Mouse (Mus musculus) CD4-positive, CD25-positive, alpha-beta regulatory T cell, adult 4 months (primary cell): ENCODE measurements around the gene Kctd21. TPM values are rescaled to one million over a fixed set of nuclear protein-coding genes. Genes with fewer than 3 reads are reported as not detected.

ENCODE experiments used
- ATAC-seq: one replicate; pipeline ENCODE4 v1.8.0; 2017
- polyA plus RNA-seq, 2 experiments: library from polyadenylated mRNA; unstranded; fragments of 100-300 nt; shearing (Covaris generic); gene quantifications; one replicate each; pipeline ENCODE4 v1.2.1; 2017

Gene Kctd21
- polyA plus RNA-seq, 2 experiments from 2014 or later, result 1.7 to 3.1 TPM

GRCm38 (mm10) chr7:97348836-97349235 lies 16.7 kb downstream of the Kctd21 start:
- no peak for ATAC-seq

DNA sequence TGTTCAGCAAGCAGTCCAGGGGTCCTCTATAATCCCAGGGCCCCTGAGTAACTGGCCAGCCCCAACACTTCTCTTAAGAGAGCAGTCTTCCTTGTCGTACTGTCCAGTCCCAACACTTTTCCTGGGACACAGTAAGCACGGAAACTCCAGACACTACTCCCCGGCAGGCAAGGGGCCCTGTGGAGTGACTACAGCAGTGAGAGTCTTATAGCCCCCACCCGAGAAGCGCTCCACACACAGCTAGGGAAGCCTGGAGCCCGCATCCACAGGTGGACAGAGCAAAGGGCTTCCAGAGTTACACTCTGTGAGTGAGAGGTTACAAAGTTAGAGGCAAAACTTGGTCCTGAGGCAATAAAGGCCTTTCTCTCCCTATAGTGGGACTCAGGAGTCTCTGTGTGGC lies 17.3 kb downstream of the Kctd21 start:
- no peak for ATAC-seq

DNA sequence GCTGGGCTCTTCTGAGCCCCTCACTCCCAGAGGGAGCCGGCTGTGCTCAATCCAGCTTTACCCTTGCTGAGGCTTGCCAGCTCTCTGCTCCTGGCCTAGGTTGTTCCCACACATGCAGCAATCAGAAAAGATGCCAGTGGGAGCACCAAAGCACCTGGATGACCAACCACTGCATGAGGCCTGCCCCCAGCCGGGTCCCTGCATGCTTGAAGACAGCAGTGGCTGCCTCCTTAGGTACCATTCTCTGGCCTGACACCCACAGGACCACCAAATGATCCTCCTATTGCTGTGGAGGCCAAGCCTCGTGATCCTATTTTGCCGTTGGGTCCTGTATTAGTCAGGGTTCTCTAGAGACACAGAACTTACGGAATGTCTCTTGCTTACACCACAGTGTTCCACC lies 18.8 kb downstream of the Kctd21 start:
- ATAC-seq, result no peak

DNA sequence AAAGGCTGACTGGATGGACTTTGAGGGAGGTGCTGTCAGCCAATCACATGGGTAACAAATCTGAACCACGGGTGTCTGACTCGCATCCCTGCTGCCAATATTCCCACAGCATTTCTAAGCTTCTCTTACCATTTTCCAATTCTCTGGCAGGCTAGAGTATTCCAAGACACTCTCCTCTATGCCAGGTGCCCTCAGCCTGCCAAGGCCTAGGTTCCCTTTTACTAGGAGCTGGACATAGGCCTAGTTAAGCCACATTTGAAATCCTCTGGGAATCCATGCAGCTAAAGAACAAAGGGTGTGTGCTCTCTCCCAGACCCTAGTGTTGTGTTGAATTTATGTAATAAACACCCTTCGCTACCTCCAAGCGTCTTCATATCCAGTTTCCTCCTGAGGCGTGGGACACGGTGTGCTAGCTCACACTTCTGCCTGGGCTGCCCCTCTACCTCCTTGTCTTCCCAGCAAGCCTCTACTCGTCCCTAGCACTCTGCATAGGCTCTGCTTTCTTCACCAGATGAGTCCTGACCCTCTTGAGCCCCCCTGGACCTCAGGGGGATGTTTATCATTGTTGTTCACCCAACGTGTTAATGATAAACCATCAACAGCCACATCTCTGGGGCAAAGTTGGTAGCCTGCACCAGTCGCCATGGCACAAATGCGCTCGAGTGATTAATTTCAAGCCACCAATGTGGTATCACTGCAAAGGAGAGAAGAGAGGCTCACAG lies 19.8 kb downstream of the Kctd21 start:
- ATAC-seq, result no peak

- no peak for ATAC-seq
These were observed 21.2 kb downstream of the Kctd21 start for GRCm38 (mm10) chr7:97353356-97353755.

- peak; percentile 54 for ATAC-seq
These were observed 23.1 kb downstream of the Kctd21 start for GRCm38 (mm10) chr7:97355068-97355841.

DNA sequence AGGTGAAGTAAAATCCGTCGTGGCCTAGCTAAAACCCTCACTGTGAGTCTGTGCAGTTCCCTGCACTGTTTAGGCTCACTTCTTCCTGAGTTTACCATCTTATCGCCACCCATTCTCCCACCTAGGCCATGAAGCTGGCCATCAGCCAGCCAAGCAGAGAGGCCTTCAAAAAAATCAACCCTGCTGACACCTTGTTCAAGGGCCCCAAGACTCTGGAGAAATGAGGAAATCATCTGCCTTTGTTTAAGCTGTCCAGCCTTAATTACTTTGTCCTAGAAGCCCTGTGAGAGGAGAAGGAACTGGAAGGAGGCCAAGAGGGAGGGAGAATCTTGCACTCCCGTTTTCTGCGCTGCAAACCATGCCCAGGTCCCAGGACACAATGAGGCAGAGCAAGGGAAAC lies 24.1 kb downstream of the Kctd21 start:
- ATAC-seq, result no peak

DNA sequence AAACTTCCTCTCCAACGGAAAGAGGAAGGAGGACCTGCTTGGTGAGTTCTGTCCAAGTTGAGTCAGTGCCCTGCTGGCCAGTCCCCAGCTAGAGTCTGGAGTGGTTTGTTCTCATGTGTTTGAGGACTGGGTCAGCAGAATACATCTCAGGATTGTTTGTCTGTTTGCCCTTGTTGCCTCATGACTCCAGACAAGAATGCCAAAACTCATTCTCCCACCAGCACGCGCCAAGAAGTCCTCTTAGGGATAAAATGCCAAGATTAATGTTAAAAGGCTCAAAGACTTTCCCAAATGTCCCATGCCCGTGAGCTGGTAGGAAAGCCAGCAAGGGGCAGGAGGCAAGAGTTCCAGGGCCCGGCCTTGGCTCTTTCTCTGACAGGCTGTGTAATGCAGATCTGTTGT lies 24.7 kb downstream of the Kctd21 start:
- no peak for ATAC-seq

- ATAC-seq, result no peak
These were observed 25.7 kb downstream of the Kctd21 start for GRCm38 (mm10) chr7:97357840-97358239.

- ATAC-seq, result no peak
These were observed 26.2 kb downstream of the Kctd21 start for GRCm38 (mm10) chr7:97358347-97358746.

- no peak for ATAC-seq
These were observed 28.0 kb downstream of the Kctd21 start for GRCm38 (mm10) chr7:97360166-97360565.

GRCm38 (mm10) chr7:97360955-97361354 lies 28.8 kb downstream of the Kctd21 start:
- no peak for ATAC-seq

GRCm38 (mm10) chr7:97361467-97361866 lies 29.3 kb downstream of the Kctd21 start:
- peak; percentile 81 for ATAC-seq

DNA sequence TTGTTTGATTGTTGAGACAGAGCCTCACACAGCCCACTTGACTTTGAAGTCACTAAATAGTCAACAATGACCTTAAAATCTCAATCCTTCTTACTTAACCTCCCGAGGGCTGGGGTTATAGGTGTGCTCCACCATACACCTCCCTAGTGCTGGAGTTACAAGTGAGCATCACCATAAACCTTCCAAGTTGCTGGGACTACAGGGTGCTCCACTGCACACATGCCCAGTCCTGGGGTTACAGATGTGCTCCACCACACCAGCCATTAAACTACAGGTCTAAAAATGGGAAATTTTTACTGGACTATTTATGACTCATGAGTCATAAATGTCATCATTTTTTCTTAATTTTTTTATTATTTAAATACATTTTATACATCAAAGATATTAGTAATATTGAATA lies 33.8 kb downstream of the Kctd21 start:
- no peak for ATAC-seq

DNA sequence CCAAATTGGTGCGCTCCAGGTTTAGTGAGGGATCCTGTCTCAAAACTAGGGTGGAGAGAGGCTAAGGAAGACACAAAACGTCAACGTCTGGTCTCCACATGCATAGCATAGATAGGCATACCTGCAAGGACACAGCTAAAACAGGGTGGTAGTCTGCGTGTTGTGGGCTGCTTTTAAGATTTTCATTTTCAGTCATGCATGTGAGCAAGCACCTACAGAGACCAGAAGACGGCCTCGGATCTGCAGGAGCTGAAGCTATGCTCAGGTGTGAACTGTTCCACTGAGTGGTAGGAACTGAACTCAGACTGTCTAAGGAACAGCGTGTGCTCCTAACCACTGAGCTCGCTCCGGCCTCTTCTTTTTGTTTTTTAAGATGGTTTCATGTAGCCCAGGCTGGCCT lies 43.0 kb downstream of the Kctd21 start:
- ATAC-seq, result no peak

- ATAC-seq, result no peak
These were observed 43.8 kb downstream of the Kctd21 start for GRCm38 (mm10) chr7:97375906-97376305.

DNA sequence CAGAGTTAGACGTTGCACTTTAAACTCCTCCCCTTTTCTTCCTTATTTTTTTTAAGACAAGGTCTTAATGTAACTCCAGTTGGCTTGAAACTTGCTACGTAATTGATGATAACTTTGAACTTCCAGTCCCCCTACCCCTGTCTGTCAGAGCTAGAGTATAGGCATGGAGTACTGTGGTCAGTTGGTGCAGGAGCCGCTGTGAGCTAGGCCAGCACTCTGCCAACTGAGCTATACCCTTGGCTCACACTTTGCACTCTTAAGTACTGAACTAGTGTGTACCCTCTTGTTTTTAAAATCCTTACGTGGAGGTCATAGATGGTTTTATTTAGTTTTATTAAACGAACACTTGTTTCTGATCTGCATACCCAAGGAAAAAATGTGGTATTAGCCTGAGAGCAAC lies 47.2 kb downstream of the Kctd21 start:
- ATAC-seq, result no peak

DNA sequence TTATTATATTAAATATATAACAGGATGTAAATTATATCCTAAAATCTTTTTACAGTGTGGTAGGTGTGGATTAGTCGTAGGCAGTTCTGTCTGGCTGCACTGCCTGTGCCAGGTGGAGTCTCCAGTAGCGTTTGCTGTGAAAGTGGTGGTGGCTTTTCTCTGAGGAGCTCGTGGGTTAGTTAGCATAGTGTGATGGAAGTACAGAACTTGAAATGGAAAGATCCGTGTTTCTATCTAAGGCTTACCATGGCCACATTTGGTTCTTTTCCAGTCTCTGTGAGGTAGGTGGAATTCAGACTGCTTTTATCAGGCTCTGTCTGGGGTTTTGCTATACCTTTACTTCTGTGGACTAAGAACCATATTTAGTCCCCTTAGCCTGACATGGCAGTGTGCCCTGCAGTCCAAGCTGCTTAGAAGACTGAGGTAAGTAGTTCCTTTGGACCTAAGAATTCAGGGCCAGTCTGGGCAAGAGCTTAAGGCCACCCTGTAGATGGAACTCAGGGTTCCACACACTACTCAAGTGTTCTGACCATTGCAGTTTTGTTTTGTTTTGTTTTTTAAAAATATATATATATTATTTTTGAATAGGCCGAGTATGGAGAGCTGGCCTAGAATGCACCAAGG lies 48.5 kb downstream of the Kctd21 start:
- ATAC-seq, result no peak

DNA sequence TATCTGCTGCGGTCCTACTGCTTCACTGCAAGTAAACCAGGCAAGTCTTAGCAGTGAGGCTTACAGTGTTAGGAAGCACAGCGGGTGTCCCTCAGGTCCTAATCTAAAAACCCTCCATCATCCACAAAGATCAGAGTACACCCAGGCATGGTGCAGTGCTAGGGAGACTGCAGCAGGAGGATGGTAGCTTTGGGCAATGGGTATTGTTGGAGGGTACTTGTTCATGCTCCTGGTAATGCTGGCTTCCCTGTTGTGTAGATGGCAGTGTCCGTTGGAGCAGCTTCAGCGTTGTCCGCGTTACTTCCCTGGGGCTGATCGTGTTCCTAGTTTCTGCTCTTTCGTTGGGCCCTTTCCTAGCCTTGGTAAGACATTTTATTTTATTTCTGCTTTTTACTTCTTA lies 50.5 kb downstream of the Kctd21 start:
- ATAC-seq, result no peak

DNA sequence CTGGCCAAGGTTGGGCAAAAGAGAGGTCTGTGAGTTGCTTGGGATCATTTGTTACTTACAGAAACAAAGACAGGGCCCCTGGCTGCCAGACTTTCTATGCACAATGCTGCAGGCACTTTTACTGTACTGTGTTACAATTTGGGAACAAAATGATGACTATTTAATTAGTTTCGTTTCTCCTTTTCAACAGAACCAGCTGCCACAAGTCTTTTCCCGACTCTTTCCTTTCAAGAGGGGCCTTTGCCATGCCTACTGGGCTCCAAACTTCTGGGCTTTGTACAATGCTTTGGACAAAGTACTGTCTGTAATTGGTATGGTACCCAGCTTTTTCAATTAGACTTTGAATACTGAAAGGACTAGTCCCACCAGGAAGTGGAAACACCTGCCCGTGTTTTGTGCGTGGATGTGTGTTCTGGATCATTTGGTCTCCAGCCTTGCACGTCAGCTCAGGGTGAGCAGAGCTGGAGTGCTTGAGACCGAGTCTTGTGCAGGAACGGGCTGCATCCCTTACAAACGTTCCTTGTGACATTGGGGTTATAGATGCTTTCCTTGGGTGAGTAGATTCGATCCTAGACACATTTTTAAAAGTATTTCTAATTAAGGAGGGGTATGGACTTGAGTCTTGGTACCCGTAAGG lies 51.5 kb downstream of the Kctd21 start:
- ATAC-seq, result no peak

GRCm38 (mm10) chr7:97386106-97386805 lies 54.1 kb downstream of the Kctd21 start:
- no peak for ATAC-seq

GRCm38 (mm10) chr7:97386806-97387370 lies 54.8 kb downstream of the Kctd21 start:
- ATAC-seq, result no peak
